Mouse (Mus musculus) CH12.LX (cell line): ENCODE measurements around the gene Dock11. TPM values are rescaled to one million over a fixed set of nuclear protein-coding genes. Genes with fewer than 3 reads are reported as not detected.

Experiments
- DNase-seq: peaks from one replicate; pipeline ENCODE4 v3.0.0-alpha.2; 2013; ENCODE audit errors: extremely low read depth
- H3K27ac ChIP-seq: 2 replicates; pipeline ENCODE4 v1.5.1; 2012; ENCODE audit warnings: low read depth, mild to moderate bottlenecking, control low read depth, moderate library complexity; ENCODE audit not compliant: insufficient read depth
- H3K27me3 ChIP-seq: replicated peaks from 2 replicates; pipeline ENCODE3; 2012; ENCODE audit warnings: inconsistent platforms
- H3K36me3 ChIP-seq, 2 experiments: replicated peaks in 1 of 2; 2 replicates each; pipeline versions ENCODE3 to v1.6.1; 2012; ENCODE audit warnings: inconsistent platforms in 1 of 2, low read length in 1 of 2, mild to moderate bottlenecking in 1 of 2, mixed read lengths in 1 of 2, moderate library complexity in 1 of 2; ENCODE audit not compliant: control insufficient read depth in 1 of 2, insufficient read depth in 1 of 2
- H3K4me1 ChIP-seq, 2 experiments: 2 replicates each; pipeline ENCODE4 v1.6.1; 2012; ENCODE audit warnings: inconsistent platforms in 1 of 2, moderate library complexity in 1 of 2; ENCODE audit not compliant: insufficient read depth in 2 of 2, control insufficient read depth in 1 of 2
- H3K4me2 ChIP-seq: 2 replicates; pipeline ENCODE4 v1.6.1; 2012; ENCODE audit warnings: low read depth, mild to moderate bottlenecking, control low read depth; ENCODE audit not compliant: poor library complexity, insufficient read depth, severe bottlenecking
- H3K4me3 ChIP-seq, 3 experiments: fragments of 150-350 bp in 1 of 3; sonication (generic) in 1 of 3; replicated peaks in 1 of 3; 2 replicates each; pipeline versions ENCODE3 to v1.5.1; 2011 to 2012; ENCODE audit warnings: low read depth in 2 of 3, low read length in 2 of 3, mild to moderate bottlenecking in 2 of 3, moderate library complexity in 2 of 3, control low read depth in 1 of 3, improper control_type of control experiment in 1 of 3, inconsistent platforms in 1 of 3, mixed read lengths in 1 of 3; ENCODE audit not compliant: poor library complexity in 1 of 3
- H3K79me2 ChIP-seq: replicated peaks from 2 replicates; pipeline ENCODE4 v1.6.1; 2012; ENCODE audit warnings: mild to moderate bottlenecking, moderate library complexity; ENCODE audit not compliant: control insufficient read depth, poor library complexity, insufficient read depth, severe bottlenecking; ENCODE audit errors: extremely low read depth
- H3K9ac ChIP-seq: 2 replicates; pipeline ENCODE4 v1.6.1; 2012; ENCODE audit warnings: low read depth, mild to moderate bottlenecking, control low read depth, moderate library complexity; ENCODE audit not compliant: insufficient read depth
- H3K9me3 ChIP-seq: replicated peaks from 2 replicates; pipeline ENCODE3; 2012; ENCODE audit warnings: low read length, inconsistent platforms, mixed read lengths
- CHD1 ChIP-seq: IDR thresholded peaks from 2 replicates; pipeline ENCODE4 v1.6.1; 2012; ENCODE audit warnings: low read depth, low read length, improper control_type of control experiment, inconsistent platforms
- E2F4 ChIP-seq: IDR thresholded peaks from 2 replicates; pipeline ENCODE4 v1.6.1; 2011; ENCODE audit warnings: low read depth, low read length, improper control_type of control experiment; ENCODE audit not compliant: insufficient replicate concordance
- ELF1 ChIP-seq: IDR thresholded peaks from 2 replicates; pipeline ENCODE4 v1.6.1; 2014; ENCODE audit warnings: low read depth, mild to moderate bottlenecking, inconsistent platforms, low read length, improper control_type of control experiment
- ETS1 ChIP-seq: conservative IDR thresholded peaks from 2 replicates; pipeline ENCODE4 v1.6.1; 2012; ENCODE audit warnings: low read depth, mild to moderate bottlenecking, inconsistent platforms, low read length, improper control_type of control experiment, moderate library complexity
- HCFC1 ChIP-seq: IDR thresholded peaks from 2 replicates; pipeline ENCODE4 v1.6.1; 2012; ENCODE audit warnings: low read depth, mild to moderate bottlenecking, inconsistent platforms, low read length, improper control_type of control experiment
- IRF4 ChIP-seq: IDR thresholded peaks from 2 replicates; pipeline ENCODE4 v1.6.1; 2014; ENCODE audit warnings: low read depth, mild to moderate bottlenecking, inconsistent platforms, low read length, improper control_type of control experiment
- JUN ChIP-seq: IDR thresholded peaks from 2 replicates; pipeline ENCODE4 v1.6.1; 2011; ENCODE audit warnings: low read depth, mild to moderate bottlenecking, low read length, improper control_type of control experiment, moderate library complexity; ENCODE audit not compliant: insufficient read depth
- KAT2A ChIP-seq: IDR thresholded peaks from 2 replicates; pipeline ENCODE4 v1.6.1; 2012; ENCODE audit warnings: low read length, improper control_type of control experiment, inconsistent platforms; ENCODE audit not compliant: insufficient replicate concordance
- MAFK ChIP-seq: IDR thresholded peaks from 2 replicates; pipeline ENCODE4 v1.6.1; 2011; ENCODE audit warnings: low read length, improper control_type of control experiment; ENCODE audit not compliant: insufficient replicate concordance
- MAX ChIP-seq: IDR thresholded peaks from 2 replicates; pipeline ENCODE4 v1.6.1; 2011; ENCODE audit warnings: low read length, improper control_type of control experiment
- MAZ ChIP-seq: IDR thresholded peaks from 2 replicates; pipeline ENCODE4 v1.6.1; 2012; ENCODE audit warnings: low read depth, mild to moderate bottlenecking, inconsistent platforms, low read length, improper control_type of control experiment, moderate library complexity
- MXI1 ChIP-seq: IDR thresholded peaks from 2 replicates; pipeline ENCODE4 v1.6.1; 2011; ENCODE audit warnings: mild to moderate bottlenecking, low read depth, low read length, improper control_type of control experiment
- MYC ChIP-seq: IDR thresholded peaks from 2 replicates; pipeline ENCODE4 v1.6.1; 2011; ENCODE audit warnings: low read depth, mild to moderate bottlenecking, improper control_type of control experiment, low read length
- NELFE ChIP-seq: IDR thresholded peaks from 2 replicates; pipeline ENCODE4 v1.6.1; 2011; ENCODE audit warnings: low read depth, low read length, improper control_type of control experiment
- NRF1 ChIP-seq: IDR thresholded peaks from 2 replicates; pipeline ENCODE4 v1.6.1; 2014; ENCODE audit warnings: low read depth, mild to moderate bottlenecking, inconsistent platforms, low read length, improper control_type of control experiment, moderate library complexity
- POLR2AphosphoS2 ChIP-seq: IDR thresholded peaks from 2 replicates; pipeline ENCODE4 v1.6.1; 2011; ENCODE audit warnings: low read depth, low read length, improper control_type of control experiment
- RCOR1 ChIP-seq: conservative IDR thresholded peaks from 2 replicates; pipeline ENCODE4 v1.6.1; 2012; ENCODE audit warnings: low read depth, mild to moderate bottlenecking, inconsistent platforms, low read length, improper control_type of control experiment
- SIN3A ChIP-seq: IDR thresholded peaks from 2 replicates; pipeline ENCODE4 v1.6.1; 2012; ENCODE audit warnings: low read length, improper control_type of control experiment, inconsistent platforms
- TCF12 ChIP-seq: IDR thresholded peaks from 2 replicates; pipeline ENCODE4 v1.6.1; 2014; ENCODE audit warnings: low read depth, mild to moderate bottlenecking, inconsistent platforms, low read length, improper control_type of control experiment
- USF2 ChIP-seq: conservative IDR thresholded peaks from 2 replicates; pipeline ENCODE4 v1.6.1; 2011; ENCODE audit warnings: low read depth, low read length, improper control_type of control experiment
- ZKSCAN1 ChIP-seq: IDR thresholded peaks from 2 replicates; pipeline ENCODE4 v1.6.1; 2012; ENCODE audit warnings: low read depth, inconsistent platforms, low read length, improper control_type of control experiment, borderline replicate concordance
- ZMIZ1 ChIP-seq: IDR thresholded peaks from 2 replicates; pipeline ENCODE4 v1.6.1; 2012; ENCODE audit warnings: low read depth, mild to moderate bottlenecking, inconsistent platforms, low read length, improper control_type of control experiment
- dilution Hi-C: fragments of 300-500 bp; cut with MboI; formaldehyde crosslinking; loops from 2 replicates; pipeline ENCODE4 v1.14.3; 2020; ENCODE audit warnings: low sequenced_read_pairs; ENCODE audit not compliant: extremely low pct_unique_long_range_greater_than_20kb, extremely low pct_ligation_motif_present
- in situ Hi-C: fragments of 300-500 bp; cut with MboI; formaldehyde crosslinking; loops from 3 replicates; pipeline ENCODE4 v1.14.3; 2019; ENCODE audit warnings: low sequenced_read_pairs, low pct_ligation_motif_present, low pct_unique_long_range_greater_than_20kb, mixed read lengths
- polyA plus RNA-seq: library from polyadenylated mRNA; unstranded; fragments of >175 nt; gene quantifications from 2 replicates; pipeline ENCODE4 v1.2.1, GENCODE M21; 2012; ENCODE audit warnings: low read depth; ENCODE audit not compliant: insufficient read length
- total RNA-seq, 2 experiments: library from RNA; depleted of rRNA; stranded (reverse); fragments of 300-350 nt in 1 of 2; fragments of >200 nt in 1 of 2; gene quantifications; 2 replicates each; pipeline ENCODE4 v1.2.3; 2012 to 2014

Gene Dock11
- total and polyA plus RNA-seq, 3 experiments, result 25.4 to 47.6 (median 31.8) TPM

DNA sequence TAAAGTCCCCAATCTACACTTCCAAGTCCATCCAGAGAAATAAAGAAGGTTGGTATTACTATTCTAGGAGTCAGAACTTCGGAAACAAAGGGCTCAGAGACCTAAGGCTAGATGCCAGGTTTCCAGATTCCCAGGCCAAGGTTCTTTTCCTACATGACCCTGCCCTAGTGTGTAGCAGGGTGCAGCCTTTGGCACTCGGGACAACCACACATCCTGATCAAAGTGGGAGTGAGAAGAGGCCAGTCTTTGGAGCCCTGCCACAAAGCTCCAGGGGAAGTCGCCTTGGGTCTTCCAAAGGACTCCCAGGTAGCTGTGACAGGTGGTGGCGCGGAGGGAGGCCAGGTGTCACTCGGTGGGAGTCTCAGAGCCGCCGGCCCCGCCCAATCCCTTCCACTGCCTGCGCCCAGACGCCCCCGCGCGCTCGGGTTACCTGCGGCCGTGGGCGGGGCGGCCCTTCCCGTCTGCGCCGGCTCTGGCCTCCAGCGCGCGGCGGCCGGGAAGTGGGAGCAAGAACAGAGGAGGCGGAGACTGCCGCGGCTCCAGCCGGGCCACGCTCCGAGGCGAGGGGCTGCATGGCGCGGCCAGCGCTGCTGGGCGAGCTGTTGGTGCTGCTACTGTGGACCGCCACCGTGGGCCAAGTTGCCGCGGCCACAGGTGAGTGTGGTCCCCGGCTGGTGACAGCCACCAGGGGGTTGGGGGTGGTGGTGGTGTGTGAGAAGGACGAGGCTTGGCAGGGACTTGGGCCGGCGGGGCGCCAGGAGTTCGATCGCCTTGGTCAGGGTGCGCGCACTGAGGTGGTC is 223.2 kb downstream of the Dock11 start, which contains the start of gene Il13ra1:
Il13ra1 (plus strand) TSS at position 489 of the 800 bp plus-strand sequence.
- Histone ChIP-seq H3K27me3 (no peaks in the 10 kb centered on the region), H3K36me3 (peaks cover 0 to 11% of the 10 kb centered on the region in 2 experiments), H3K4me1 (peaks cover 3 to 22% of the 10 kb centered on the region in 2 experiments; a peak in 2 of 4 replicates), H3K4me2 (peak within 1 kb of the TSS; percentile 65), H3K27ac (no peak within 1 kb of the TSS), H3K9me3 (peaks cover 2% of the 10 kb centered on the region), H3K4me3 (peak within 1 kb of the TSS in 1 of 3 experiments; percentile 59), H3K79me2 (no peaks in the 10 kb centered on the region), H3K9ac (no peak within 1 kb of the TSS)
- no peak for DNase-seq
- dilution Hi-C loops (no loop called here), in situ Hi-C loops (no loop called here)
- TF ChIP-seq POLR2AphosphoS2, result no peak
- TF ChIP-seq ZKSCAN1, result no peak
- no peak for TF ChIP-seq ELF1
- no peak for TF ChIP-seq MXI1
- no peak for TF ChIP-seq CHD1
- no peak for TF ChIP-seq MAFK

DNA sequence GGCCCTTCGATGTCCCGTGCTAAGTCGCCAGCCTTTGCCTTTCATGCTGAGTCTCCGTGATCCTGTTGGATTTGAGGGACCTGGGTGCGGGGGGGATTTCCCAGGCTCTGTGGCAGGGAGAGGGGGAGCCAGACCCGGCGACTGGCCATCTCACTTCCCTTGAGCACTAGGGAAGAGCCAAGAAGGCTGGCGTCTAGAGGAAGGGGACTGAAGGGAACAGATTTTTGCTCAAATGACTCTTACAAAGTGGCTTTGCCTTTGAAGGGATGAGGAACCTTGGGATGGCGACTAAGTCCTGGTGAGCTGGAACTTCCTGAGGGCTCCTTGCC is 223.8 kb downstream of the Dock11 start:
- dilution Hi-C loops (no loop called here), in situ Hi-C loops (no loop called here)

GRCm38 (mm10) chrX:36115171-36115570 is 226.5 kb downstream of the Dock11 start:
- Histone ChIP-seq H3K9ac (no peak overlapping the region), H3K27me3 (no peaks in the 10 kb centered on the region), H3K9me3 (peaks cover 2% of the 10 kb centered on the region), H3K4me3 (no peak overlapping the region), H3K27ac (no peak overlapping the region), H3K79me2 (no peaks in the 10 kb centered on the region), H3K4me1 (no peaks in the 10 kb centered on the region)
- in situ Hi-C loops (no loop called here), dilution Hi-C loops (no loop called here)
- no peak for TF ChIP-seq NRF1
- no peak for TF ChIP-seq MXI1
- no peak for TF ChIP-seq TCF12
- TF ChIP-seq MYC, result no peak
- TF ChIP-seq E2F4, result no peak
- no peak for TF ChIP-seq SIN3A
- no peak for TF ChIP-seq ZKSCAN1
- TF ChIP-seq MAZ, result no peak
- TF ChIP-seq RCOR1, result no peak
- no peak for TF ChIP-seq NELFE
- TF ChIP-seq HCFC1, result no peak
- TF ChIP-seq MAX, result no peak
- no peak for TF ChIP-seq MAFK
- no peak for TF ChIP-seq CHD1
- TF ChIP-seq ETS1, result no peak
- no peak for TF ChIP-seq JUN
- TF ChIP-seq ELF1, result no peak
- TF ChIP-seq ZMIZ1, result no peak
- TF ChIP-seq KAT2A, result no peak
- TF ChIP-seq USF2, result no peak
- TF ChIP-seq, all 38 proteins: peak for 0
- no peak overlapping the region for H3K4me2 ChIP-seq
- no peak for DNase-seq
- H3K36me3 ChIP-seq, result peaks cover 0 to 11% of the 10 kb centered on the region in 2 experiments

More for the DNA sequence above, 223.8 kb downstream of the Dock11 start:
- H3K27me3 ChIP-seq, result no peaks in the 10 kb centered on the region
- peaks cover 0 to 11% of the 10 kb centered on the region in 2 experiments for H3K36me3 ChIP-seq
- H3K4me1 ChIP-seq, result peaks cover 3 to 16% of the 10 kb centered on the region in 2 experiments; a peak in 2 of 4 replicates
- DNase-seq, result no peak
- TF ChIP-seq IRF4, result no peak
- no peak for TF ChIP-seq TCF12
- no peak for TF ChIP-seq SIN3A
- H3K4me2 ChIP-seq, result peak overlapping the region; percentile 65
- H3K9ac ChIP-seq, result no peak overlapping the region
- H3K27ac ChIP-seq, result no peak overlapping the region
- peak overlapping the region in 1 of 3 experiments; percentile 59 for H3K4me3 ChIP-seq
- H3K9me3 ChIP-seq, result peaks cover 2% of the 10 kb centered on the region
- no peaks in the 10 kb centered on the region for H3K79me2 ChIP-seq
